Mouse (Mus musculus) adrenal gland, adult (tissue): Measurements from ENCODE around the gene Snx27.
A peak's percentile ranks its signal among the peaks of the same experiment; 100 is the strongest.

ENCODE experiments used
- DNase-seq, 2 experiments: peaks; one replicate each; pipeline ENCODE4 v3.0.0; 2022 to 2023; ENCODE audit warnings: low spot score in 1 of 2; ENCODE audit not compliant: inconsistent age in 2 of 2

Gene Snx27

GRCm38 (mm10) chr3:94582456-94582891 is at the start of gene Snx27:
Snx27 (minus strand) TSS chr3:94582716.
- DNase-seq, result peak; percentile 92 to 97

- peak in 1 of 2 experiments; percentile 81 for DNase-seq
These were observed 47.4 kb upstream of the Snx27 start for GRCm38 (mm10) chr3:94629876-94630275.

GRCm38 (mm10) chr3:94628712-94629111 is 46.2 kb upstream of the Snx27 start:
- no peak for DNase-seq

GRCm38 (mm10) chr3:94624281-94624680 is 41.8 kb upstream of the Snx27 start:
- DNase-seq, result no peak

GRCm38 (mm10) chr3:94622550-94622949 is 40.0 kb upstream of the Snx27 start:
- no peak for DNase-seq

GRCm38 (mm10) chr3:94621740-94622507 is 39.4 kb upstream of the Snx27 start:
- DNase-seq, result no peak

- peak; percentile 31 to 81 for DNase-seq
These were observed 34.2 kb upstream of the Snx27 start for GRCm38 (mm10) chr3:94616717-94617116.

- no peak for DNase-seq
These were observed 30.9 kb upstream of the Snx27 start for GRCm38 (mm10) chr3:94613258-94613878.

- no peak for DNase-seq
These were observed 29.8 kb upstream of the Snx27 start for GRCm38 (mm10) chr3:94612274-94612673.

- peak in 1 of 2 experiments; percentile 38 for DNase-seq
These were observed 29.3 kb upstream of the Snx27 start for GRCm38 (mm10) chr3:94611834-94612233.

- peak; percentile 24 to 64 for DNase-seq
These were observed 28.8 kb upstream of the Snx27 start for GRCm38 (mm10) chr3:94611343-94611742.

- peak; percentile 75 to 89 for DNase-seq
These were observed 28.1 kb upstream of the Snx27 start for GRCm38 (mm10) chr3:94610581-94610980.

GRCm38 (mm10) chr3:94609621-94610020 is 27.1 kb upstream of the Snx27 start:
- DNase-seq, result peak in 1 of 2 experiments; percentile 51

GRCm38 (mm10) chr3:94601959-94602358 is 19.4 kb upstream of the Snx27 start:
- peak; percentile 46 to 80 for DNase-seq

GRCm38 (mm10) chr3:94597224-94597779 is 14.8 kb upstream of the Snx27 start:
- no peak for DNase-seq

- no peak for DNase-seq
These were observed 13.4 kb upstream of the Snx27 start for GRCm38 (mm10) chr3:94595871-94596287.

GRCm38 (mm10) chr3:94591066-94591465 is 8.6 kb upstream of the Snx27 start:
- DNase-seq, result no peak

GRCm38 (mm10) chr3:94587962-94588361 is 5.4 kb upstream of the Snx27 start:
- peak in 1 of 2 experiments; percentile 84 for DNase-seq

GRCm38 (mm10) chr3:94582944-94583343 is 428 bp upstream of the Snx27 start:
- no peak for DNase-seq

- DNase-seq, result no peak
These were observed 592 bp downstream of the Snx27 start for GRCm38 (mm10) chr3:94581793-94582455.

- peak in 1 of 2 experiments; percentile 30 for DNase-seq
These were observed 1.3 kb downstream of the Snx27 start for GRCm38 (mm10) chr3:94581138-94581780.
